Mouse (Mus musculus) MN1 (cell line): Measurements from ENCODE around the gene Cnnm4.

Experiments used
- DNase-seq: peaks from one replicate; pipeline ENCODE4 v3.0.0-alpha.2; 2016; ENCODE audit warnings: low spot score

Gene Cnnm4

GRCm38 (mm10) chr1:36473211-36473780, 1.9 kb downstream of the Cnnm4 start:
- DNase-seq: no peak

- DNase-seq: no peak
Measured at GRCm38 (mm10) chr1:36474646-36475045, 3.2 kb downstream of the Cnnm4 start.

GRCm38 (mm10) chr1:36475480-36476110, 4.2 kb downstream of the Cnnm4 start:
- DNase-seq: no peak

- no peak for DNase-seq
Measured at GRCm38 (mm10) chr1:36476426-36476825, 5.0 kb downstream of the Cnnm4 start.

GRCm38 (mm10) chr1:36478343-36478795, 6.9 kb downstream of the Cnnm4 start:
- DNase-seq: no peak

GRCm38 (mm10) chr1:36479903-36480899, 8.8 kb downstream of the Cnnm4 start:
- DNase-seq: no peak

DNA sequence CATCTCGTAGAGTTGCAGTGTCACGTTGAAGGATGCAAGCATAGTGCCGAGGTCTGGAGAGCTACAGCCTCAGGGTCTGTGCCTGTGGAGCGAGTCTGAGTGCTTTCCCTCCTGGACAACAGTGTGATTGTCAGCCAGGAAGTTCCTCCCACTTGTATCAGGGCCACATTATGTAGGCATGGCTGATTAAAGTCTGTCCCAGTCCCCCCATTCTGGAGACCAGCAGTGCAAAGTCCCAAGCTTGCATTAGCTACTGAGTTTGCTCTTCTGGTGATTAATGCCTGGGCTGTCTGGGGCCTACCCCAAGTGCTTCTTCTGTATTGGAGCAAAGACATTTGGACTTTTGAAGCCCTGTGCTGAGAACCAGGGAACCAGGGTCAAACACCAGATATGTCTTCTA, 12.4 kb downstream of the Cnnm4 start:
- no peak for DNase-seq

DNA sequence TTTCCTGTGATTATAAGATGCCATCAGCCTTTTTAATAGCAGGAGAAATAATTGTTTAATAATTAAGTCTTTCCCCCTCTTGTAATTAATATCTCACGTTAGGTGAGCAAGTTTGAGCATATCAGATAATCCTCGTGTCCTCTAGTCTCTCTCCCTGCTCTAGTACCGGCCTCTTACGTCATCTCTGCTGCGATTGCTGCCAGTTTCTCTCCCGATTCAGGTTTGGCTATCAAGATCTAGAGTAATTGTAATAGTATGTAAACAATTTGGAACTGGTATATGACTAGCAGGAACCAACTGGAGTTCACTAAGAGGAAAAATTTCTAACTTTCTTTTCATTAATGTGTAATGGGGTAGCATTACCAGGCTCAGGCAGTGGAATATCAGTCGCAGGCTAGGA, 13.7 kb downstream of the Cnnm4 start:
- no peak for DNase-seq

DNA sequence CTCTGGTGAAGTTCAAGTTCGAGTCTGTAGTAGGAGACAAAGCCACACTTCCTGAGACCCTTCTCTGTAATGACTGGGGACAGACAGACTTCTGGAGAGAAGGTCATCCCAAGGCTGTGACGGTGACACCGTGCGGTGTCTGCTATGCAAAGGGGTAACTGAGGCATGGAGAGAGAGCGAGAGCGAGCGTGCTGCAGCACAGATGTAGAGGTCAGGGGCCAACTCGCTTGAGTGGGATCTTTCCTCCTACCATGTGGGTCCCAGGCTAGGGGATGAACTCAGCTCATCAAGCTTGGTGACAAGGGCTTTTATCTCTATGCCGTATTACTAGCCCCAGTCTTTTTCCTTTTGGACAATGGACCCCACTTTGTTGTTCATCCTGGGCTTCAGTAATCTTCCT, 15.7 kb downstream of the Cnnm4 start:
- no peak for DNase-seq

- no peak for DNase-seq
Measured at GRCm38 (mm10) chr1:36489661-36490060, 18.2 kb downstream of the Cnnm4 start.

- peak; percentile 82 for DNase-seq
Measured at GRCm38 (mm10) chr1:36492416-36493139, 21.2 kb downstream of the Cnnm4 start.

DNA sequence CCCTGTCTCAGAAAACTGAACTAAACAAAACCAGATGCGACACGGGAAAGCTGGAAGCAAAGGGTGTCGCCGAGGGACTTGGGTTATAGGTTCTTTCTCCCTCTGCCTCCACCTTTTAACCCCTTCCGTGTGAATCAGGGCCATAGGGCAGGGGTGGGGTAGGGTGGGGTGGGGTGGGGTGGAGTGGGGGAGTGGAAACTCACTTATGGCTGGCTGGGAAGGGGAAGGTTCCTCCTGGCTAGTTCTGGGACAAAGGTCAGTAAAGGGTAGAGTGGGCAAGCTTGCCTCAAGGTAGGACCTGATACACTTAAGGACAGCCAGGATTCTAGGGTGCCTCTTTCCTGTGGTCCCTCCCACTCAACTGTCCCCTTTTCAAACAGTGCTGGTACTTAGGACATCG, 21.9 kb downstream of the Cnnm4 start:
- DNase-seq: no peak

GRCm38 (mm10) chr1:36496719-36497118, 25.3 kb downstream of the Cnnm4 start:
- no peak for DNase-seq

- DNase-seq: no peak
Measured at GRCm38 (mm10) chr1:36497312-36497711, 25.9 kb downstream of the Cnnm4 start.

GRCm38 (mm10) chr1:36501261-36501660, 29.8 kb downstream of the Cnnm4 start:
- peak; percentile 84 for DNase-seq

DNA sequence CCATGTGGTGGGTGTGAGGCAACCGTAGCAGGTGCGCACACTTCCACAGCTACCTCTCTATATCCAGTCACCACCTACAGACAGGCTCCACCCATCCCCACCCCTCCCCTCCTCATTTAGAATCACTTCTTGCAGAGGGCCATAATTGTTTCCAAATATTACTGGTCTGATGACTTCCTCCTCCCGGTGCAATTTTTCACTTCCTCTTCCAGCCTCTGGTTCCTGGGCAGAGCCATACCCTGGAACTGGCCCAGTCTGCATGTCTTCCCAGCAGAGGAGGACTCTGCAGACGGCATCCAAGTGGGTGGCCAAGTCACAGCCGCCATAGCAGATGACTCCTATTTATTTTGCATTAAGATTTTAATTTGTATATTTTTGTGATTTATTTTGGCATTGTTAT, 36.8 kb downstream of the Cnnm4 start:
- no peak for DNase-seq

GRCm38 (mm10) chr1:36511289-36512021, 40.0 kb downstream of the Cnnm4 start, which contains the start of gene Cnnm3:
TSS of gene Cnnm3 (plus strand) at chr1:36511867.
- peak; percentile 100 for DNase-seq

DNA sequence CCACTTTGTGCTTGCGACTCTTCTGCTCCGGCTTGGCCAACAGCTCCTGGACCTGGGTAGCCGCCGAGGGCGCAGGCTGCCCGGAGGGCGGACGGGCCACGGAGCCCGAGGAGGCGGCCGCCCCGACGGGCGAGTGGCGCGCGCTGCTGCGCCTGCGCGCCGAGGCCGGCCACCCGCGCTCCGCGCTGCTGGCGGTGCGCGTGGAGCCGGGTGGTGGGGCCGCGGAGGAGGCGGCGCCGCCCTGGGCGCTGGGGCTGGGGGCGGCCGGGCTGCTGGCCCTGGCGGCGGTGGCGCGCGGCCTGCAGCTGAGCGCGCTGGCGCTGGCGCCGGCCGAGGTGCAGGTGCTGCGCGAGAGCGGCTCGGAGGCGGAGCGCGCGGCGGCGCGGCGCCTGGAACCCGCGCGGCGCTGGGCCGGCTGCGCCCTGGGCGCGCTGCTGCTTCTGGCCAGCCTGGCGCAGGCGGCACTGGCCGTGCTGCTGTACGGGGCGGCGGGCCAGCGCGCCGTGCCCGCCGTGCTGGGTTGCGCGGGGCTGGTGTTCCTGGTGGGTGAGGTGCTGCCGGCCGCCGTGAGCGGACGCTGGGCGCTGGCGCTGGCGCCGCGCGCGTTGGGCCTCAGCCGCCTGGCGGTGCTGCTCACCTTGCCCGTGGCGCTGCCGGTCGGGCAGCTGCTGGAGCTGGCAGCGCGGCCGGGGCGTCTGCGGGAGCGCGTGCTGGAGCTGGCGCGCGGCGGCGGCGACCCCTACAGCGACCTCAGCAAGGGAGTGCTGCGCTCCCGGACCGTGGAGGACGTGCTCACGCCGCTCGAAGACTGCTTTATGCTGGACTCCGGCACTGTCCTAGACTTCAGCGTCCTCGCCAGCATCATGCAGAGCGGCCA, 40.9 kb downstream of the Cnnm4 start:
- DNase-seq: peak; percentile 82

GRCm38 (mm10) chr1:36512966-36513280, 41.5 kb downstream of the Cnnm4 start:
- no peak for DNase-seq

- peak; percentile 43 for DNase-seq
Measured at GRCm38 (mm10) chr1:36513310-36513709, 41.9 kb downstream of the Cnnm4 start.
